Mouse (Mus musculus): ENCODE measurements around the gene Atmin.

Gene Atmin

DNA sequence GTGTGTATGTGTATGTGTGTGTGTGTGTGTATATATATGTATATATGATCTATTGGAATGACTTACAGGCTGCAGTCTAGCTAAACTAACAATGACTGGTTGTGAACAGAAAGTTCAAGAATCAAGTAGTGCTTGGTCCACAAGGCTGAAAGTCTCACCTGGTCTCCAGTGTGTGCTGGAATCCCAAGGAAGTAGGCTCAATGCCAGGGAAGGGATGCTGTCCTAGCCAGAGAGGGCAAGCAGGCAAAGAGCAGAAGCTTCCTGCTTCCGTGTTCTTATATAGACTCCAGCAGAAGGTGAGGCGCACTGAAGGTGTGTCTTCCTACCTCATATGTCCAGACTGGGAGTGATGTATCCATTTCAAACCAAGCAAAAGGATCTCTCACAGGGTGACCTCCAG lies 8.6 kb downstream of the Atmin start:
- peak in 1 of 2 experiments; percentile 22 for DNase-seq

DNA sequence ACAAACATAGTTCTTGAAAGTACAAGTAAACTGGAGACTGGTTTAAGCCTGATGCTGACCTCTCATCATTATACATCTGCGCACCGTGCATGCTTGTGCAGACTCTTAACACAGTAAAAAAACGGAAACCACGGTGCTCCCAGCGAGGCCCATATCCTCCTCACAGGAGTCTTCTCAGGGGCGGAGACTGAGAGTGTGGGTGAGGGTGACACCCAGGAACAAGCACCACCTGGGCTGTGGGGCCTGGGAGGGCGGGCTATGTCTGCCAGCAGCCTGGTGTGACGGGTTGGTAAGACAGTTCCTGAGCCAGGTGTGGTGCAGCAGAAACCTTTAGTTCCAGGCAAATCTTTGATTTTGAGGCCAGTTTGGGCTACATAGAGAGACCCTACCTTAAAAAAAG lies 9.2 kb downstream of the Atmin start:
- no peak for DNase-seq

DNA sequence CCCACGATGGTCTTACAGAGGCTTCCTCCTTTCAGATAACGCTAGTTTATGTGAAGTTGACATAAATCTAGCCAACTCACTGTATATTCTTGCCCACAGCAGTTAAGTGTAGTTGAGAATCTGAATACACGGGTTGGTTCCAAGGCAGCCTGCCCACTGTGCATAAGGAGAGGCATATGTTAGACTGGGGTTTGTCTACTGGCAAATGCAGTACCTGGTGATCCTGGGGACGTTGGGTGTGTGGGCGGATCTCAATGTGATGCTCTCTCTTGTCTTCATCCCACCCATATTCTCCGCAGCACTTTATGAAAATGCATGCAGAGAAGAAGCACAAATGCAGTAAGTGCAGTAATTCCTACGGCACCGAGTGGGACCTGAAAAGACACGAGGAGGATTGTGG lies 11.2 kb downstream of the Atmin start:
- DNase-seq, result no peak

DNA sequence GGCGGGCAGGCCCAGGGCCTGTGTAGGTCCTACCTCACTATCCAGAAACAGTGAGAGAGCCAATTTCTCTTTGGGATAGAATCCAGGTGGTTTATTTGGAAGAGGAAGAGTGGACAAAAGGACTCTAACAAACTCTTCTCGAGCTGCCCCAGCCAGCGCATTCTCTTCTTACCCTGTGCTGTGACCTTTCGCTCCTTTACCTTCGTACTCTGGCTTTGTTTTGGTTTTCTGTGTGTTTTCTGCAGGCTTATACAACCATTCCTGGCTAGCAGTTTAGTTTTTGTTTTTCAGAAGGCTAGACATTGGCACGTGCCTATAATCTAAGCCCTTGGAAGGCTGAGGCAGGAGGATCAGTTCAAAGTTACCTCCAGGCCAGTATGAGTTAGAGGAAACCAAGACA lies 26.3 kb downstream of the Atmin start:
- no peak for DNase-seq

DNA sequence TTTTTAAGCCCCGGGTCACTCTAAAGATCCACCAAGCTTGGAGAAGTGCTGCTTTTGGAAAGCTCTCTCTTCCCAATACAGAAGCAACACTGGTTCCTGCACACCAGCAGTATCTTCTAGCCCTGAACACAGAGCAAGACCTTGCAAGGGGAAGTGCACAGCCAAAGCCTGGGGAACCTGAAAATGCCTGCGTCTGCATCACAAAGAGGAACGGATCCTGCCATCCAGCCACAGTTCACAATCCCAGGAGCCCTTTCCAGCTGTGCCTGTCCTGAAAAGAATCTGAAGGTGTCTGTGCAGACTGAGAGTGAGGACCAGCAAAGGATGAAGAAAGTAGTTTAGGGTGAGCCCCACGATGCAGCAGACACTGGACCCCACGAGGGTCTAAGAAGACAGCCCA lies 31.9 kb downstream of the Atmin start:
- no peak for DNase-seq

DNA sequence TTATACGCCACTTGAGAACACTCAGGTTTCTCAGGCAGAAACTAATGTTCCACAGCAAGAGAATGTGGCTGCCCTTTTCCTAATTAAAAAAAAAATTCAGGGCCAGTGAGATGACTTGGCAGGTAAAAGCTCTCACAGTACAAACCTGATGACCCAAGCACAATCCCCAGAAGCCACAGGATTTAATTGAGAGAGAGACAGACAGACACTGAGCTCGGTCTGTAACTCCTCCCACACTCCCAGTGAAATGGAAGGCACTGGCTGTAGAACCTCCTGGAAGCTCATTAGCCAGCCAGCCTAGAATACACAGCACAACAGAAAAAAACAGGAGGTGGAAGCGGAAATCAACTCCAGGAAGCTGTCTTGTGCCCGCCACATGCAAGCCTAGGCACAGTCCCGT lies 32.4 kb downstream of the Atmin start:
- no peak for DNase-seq

DNA sequence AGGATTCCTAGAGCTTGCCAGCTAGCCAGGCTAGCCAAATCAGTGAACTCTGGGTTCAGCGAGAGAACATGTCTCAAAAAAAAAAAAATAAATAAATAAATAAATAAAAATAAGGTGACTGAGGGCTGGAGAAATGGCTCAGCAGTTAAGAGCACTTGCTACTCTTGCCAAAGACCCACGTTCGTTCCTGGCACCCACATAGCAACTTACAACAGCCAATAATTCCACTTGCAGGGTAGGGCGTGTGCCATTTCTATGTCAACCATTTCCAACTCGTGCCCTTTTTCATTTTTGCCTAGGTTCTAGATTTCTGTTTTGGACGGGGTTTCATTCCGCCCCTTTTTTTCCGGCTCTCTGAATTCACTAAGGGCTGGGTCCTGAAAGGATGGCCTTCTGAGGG lies 34.9 kb downstream of the Atmin start:
- no peak for DNase-seq

DNA sequence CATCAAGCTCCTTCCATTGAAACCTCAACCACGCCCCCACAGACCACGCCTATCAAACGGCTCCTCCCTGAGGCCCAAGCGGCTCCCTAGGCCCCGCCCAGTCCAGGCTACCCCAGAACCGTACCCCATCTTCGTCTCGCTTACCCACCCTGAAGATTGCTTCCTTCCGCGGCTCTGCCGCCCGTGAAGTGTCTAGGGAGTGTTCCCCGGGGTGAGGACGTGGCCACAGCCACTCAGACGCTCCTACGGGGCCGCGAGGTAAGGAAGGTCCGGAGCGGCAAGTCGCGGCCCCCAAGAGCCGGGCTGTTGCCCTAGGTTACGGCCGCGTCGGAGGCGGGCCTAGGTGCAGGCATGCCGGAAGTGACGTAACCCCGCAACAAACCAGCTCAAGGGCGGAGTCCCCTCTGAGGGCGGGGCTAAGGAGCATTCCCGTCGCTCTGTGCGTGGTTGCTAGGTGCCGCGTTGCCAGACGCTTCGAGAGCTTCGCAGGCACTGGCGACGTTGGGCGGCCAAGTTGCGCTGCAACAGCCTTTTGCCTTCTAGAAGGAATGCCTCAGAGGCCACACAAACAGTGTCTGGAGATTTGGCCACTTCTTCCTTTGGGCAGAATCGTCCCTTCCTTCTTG lies 35.6 kb downstream of the Atmin start, which contains the start of gene 1700030J22Rik:
Gene 1700030J22Rik, minus strand, starts transcription at position 329 of the 626 bp plus-strand sequence.
- DNase-seq, result peak; percentile 98 to 99

DNA sequence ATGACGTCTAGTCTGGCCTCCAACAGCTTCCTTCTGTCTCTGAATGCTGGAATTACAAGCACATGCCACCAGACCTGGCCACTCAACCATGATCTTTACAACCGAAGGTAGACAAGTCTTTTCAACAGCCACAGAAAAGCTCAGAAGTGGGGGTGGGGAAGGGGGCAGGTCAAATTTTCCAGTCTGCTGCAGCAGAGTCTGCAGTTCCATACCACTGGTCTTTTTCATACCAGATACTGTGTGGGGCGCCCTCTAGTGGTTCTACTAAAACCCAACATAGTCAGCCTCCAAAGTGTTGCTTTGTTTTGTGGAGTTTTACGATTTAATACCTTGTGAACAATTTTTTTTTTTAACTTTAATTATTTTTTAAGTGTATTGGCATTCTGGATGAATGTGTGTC lies 36.9 kb downstream of the Atmin start:
- DNase-seq, result peak; percentile 56 to 63

DNA sequence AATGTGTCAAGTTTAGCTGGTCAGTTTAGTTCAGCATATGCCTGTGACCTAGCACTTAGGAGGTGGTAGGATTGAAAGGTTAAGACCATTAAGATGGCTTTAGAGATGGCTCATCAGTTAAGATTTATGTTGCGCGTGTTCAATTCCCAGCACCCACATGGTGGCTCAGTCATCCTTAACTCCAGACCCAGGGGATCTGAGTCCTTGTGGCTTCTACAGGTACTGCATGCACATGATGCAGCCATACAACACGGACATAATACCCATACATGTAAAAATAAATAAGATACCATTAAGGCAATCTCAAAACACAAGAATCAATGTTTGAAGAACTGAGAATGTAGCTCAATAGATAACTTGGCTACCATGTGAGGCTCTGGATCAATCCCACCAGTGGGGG lies 46.6 kb downstream of the Atmin start:
- DNase-seq, result no peak

DNA sequence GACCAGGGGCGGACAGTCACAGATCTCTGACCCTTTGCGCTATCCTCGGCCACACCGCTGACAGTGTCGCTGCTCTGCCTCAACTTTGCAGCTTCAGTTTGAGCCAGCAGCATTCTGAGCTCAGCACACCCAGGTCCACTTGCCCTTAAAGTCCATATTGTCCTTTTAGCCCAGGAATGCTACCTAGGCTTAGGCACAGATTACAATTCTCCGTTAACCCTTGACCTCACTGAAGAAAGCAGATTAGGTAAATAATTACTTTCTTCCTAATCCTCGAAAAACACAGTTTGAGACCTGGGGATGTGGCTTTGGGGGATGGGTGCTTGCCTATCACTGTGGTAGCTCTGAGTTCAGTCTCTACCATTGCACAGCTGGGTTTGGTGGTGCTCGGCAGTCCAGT lies 48.0 kb downstream of the Atmin start:
- no peak for DNase-seq

DNA sequence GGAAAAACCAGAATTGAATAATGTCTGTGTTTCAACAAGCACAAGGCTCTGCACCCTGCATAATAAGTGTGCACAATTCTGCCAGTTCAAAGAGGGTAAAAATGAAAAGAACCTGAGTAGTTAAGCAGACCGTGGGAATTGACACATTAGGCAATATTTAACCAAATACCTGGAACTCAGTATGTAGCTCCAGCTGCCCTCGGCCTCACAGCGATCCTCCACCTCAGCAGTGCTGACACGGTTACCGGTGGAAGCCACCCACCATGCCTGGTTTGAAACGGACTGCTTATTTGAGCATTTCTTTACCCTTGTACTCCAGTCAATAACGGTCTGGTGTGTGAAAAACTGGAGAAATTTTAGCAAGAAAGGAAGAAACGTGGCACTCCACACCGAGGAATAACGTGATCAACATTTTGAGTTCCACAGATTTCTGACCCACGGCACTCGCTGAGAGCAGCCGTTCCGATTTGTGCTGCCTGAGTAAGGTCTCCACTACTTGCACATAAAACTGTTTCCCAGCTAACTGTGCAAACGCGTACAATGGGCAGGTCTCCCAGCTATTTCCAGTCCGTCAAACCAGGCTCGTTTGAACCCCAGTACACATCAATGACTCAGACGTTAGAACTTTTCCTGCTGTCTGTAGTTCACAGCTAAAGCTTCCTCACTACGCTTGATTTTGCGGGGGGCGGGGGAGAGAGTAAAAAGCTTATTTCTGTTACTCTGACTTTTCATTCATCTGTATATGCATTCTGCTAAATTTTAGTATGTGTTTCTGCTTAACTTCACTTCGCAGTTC lies 49.2 kb downstream of the Atmin start:
- DNase-seq, result peak in 1 of 2 experiments; percentile 10

DNA sequence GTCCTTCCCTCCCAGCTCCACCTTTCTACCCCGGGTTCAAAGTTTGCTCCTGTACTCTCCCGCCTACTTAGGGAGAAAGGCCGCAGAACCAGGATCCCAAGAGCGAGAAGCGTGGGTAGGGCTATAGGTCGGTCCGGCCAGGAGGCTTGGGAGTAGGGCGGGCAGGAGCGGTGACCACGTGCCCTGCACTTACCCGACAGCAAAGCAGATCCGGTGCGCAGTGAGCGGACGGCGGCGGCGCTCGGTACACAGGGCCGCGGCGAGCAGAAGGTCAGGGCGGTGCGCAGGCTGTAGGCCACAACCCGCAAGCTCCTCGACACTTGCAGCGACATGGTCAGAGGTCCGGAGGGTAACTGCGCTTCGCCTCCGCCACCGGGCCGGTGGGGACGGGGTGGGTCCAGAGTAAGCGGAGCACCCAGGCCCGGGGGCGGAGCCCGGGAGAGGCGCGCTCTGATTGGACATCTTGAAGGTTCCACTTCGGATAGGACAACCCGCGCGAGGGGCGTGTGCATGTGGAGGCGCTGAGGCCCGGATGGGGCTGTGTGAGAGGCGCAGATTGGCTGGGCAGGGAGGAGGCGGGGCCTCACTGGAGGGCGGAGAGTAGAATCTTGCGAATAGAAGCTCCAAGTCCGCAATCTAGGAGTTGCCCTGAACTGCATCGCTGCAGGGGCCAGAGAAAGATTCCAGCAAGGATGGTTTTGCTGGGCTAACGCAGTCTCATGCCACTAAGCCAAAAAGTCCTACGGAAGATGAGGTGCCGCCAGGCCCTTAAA lies 50.1 kb downstream of the Atmin start, which contains the start of gene Gcsh:
Gene Gcsh, minus strand, starts transcription at position 443 of the 773 bp plus-strand sequence.
- DNase-seq, result peak; percentile 97 to 100

DNA sequence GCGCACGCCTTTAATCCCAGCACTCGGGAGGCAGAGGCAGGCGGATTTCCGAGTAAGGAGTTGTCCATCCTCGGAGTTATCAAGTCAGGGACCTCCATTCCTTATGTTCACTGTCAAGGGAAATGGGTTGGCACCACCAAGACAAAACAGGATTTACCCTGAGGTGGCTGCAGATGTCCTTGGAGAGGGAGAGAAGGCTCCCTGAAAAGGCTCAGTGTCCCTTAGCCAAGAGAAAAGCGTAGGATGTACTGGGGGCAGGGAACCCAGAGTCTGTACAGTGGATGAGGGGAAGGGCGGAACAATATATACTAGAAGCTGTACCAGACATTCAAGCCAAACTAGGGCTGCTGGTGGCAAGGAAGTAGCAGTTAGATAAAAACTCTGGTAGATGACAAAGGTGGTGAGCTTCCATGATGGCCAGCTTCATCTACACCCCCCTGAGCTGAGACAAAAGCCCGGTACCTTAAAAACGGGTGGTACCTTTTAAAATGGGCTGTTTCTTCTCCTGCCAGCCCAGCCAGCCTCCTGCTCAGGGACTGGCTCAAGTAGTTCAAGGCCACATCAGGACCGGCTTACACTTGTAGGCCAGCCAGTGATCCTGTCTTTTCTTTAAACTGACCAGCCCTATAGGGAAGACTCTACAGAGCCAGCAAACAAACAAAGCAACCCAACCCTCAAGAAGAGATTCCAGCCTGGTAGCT lies 51.0 kb downstream of the Atmin start:
- no peak for DNase-seq
